Mouse (Mus musculus): Measurements from ENCODE around the gene Tubgcp6.

- TF ChIP-seq CTCF (IDR thresholded peaks at IDR 0.05; ENCODE audit: borderline replicate concordance, insufficient read depth, low read depth, low read length) (no peak), POLR2A (IDR thresholded peaks at IDR 0.05; ENCODE audit: borderline replicate concordance, insufficient read depth, low read length) (no peak)
Measured at GRCm38 (mm10) chr15:89063001-89063400, 59.9 kb downstream of the Tubgcp6 start.

All from cerebellum, adult 2 months (tissue).